Mouse (Mus musculus): ENCODE measurements around the gene Olfr520. TPM values are rescaled to one million over a fixed set of nuclear protein-coding genes. Genes with fewer than 3 reads are reported as not detected.
"Not testable (repeated sequence)": the region's sequence is repeated elsewhere in the genome, so short reads cannot be mapped to it uniquely, and the experiment has no call there.

Gene Olfr520
- polyA plus RNA-seq (2012; rRNA removed): not detected in 2 replicates

DNA sequence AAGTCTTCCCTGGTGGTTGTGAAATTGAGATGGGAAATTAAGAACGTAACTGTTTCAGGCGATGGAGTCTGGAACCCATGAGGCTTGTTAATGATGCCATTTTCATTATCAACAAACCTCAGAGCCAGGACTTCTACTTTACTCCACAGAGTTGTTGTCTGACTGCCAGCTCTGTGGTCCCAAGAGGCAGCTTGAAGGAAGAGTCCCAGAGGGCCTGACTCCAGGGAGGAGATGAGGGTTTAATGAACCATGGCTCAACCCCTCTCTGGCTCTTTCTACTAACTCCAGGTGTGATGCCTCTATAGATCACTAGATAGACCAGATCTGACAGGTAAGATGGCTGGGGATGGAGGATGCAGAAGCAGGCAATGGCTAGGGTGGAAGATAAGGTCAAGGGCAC is at the start of gene Olfr520:
Gene Olfr520, plus strand, starts transcription at position 301 of the 400 bp plus-strand sequence.
- no peak within 1 kb of the TSS for H3K27ac ChIP-seq (ENCODE audit: insufficient read depth, low read length)
- TF ChIP-seq POLR2A (IDR thresholded peaks at IDR 0.05; ENCODE audit: borderline replicate concordance, insufficient read depth, low read length) (no peak), CTCF (IDR thresholded peaks at IDR 0.05; ENCODE audit: borderline replicate concordance, insufficient read depth, low read depth, low read length) (no peak)
- H3K4me1 ChIP-seq (ENCODE audit: control insufficient read depth, insufficient read depth, low read length): no peaks in the 10 kb centered on the region
- H3K27me3 ChIP-seq (ENCODE audit: control insufficient read depth, insufficient read depth, low read length): no peaks in the 10 kb centered on the region
- DNase-seq: no peak
- 90% methylated on average over 2 of the region's 2 CpGs for WGBS
- no peak within 1 kb of the TSS for H3K4me3 ChIP-seq (replicated peaks; ENCODE audit: insufficient read depth, low read depth, low read length)

DNA sequence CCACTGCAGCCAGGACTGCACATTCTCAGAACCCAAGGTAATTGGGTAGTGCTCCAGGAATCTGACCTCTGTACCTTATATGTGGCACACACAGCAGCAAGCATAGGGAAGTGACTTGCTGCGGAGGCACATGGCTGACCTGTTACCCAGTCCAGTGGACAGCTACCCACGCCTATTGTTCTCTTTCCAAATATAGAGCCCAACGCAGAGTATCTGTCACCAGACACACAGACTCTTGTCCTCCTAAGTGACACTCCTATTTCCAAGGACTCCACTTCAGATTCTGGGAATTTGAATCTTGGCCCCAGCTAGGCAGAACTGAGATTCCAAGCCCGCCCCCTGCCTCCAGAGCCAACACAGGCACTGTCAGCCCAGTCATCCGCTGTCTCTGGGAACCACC is 49.3 kb upstream of the Olfr520 start:
- 87% methylated on average over 5 of the region's 5 CpGs for WGBS
- no peak for DNase-seq
- no peak overlapping the region for H3K27ac ChIP-seq (ENCODE audit: insufficient read depth, low read length)
- TF ChIP-seq POLR2A (IDR thresholded peaks at IDR 0.05; ENCODE audit: borderline replicate concordance, insufficient read depth, low read length): no peak
- no peak for TF ChIP-seq CTCF (IDR thresholded peaks at IDR 0.05; ENCODE audit: borderline replicate concordance, insufficient read depth, low read depth, low read length)
- no peaks in the 10 kb centered on the region; the same call in 1 of the 2 replicates for H3K4me1 ChIP-seq (ENCODE audit: control insufficient read depth, insufficient read depth, low read length)
- no peak overlapping the region for H3K4me3 ChIP-seq (replicated peaks; ENCODE audit: insufficient read depth, low read depth, low read length)
- H3K27me3 ChIP-seq (ENCODE audit: control insufficient read depth, insufficient read depth, low read length): no peaks in the 10 kb centered on the region

DNA sequence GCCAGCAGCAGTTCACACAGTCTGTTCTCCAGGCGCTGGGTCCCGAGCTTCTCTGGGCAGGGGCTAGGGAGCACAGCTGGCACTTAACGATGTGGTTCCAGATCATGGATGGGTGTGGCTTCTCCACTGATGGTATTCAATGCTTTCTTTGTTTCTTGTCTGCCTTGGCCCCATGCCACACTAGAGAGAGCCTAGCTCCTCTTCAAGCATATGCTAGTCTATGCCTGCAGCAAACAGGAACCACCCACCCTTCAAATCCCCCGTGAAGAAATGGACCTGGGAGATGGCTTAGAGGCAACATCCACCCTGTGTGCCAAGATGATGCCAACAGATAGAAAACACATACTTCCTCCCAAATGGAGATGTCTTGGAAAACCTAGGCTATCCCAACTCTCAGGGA is 46.0 kb upstream of the Olfr520 start:
- DNase-seq: no peak
- Histone ChIP-seq H3K4me1 (ENCODE audit: control insufficient read depth, insufficient read depth, low read length) (no peaks in the 10 kb centered on the region; the same call in 1 of the 2 replicates), H3K27ac (ENCODE audit: insufficient read depth, low read length) (no peak overlapping the region), H3K4me3 (replicated peaks; ENCODE audit: insufficient read depth, low read depth, low read length) (no peak overlapping the region), H3K27me3 (ENCODE audit: control insufficient read depth, insufficient read depth, low read length) (no peaks in the 10 kb centered on the region)
- TF ChIP-seq CTCF (IDR thresholded peaks at IDR 0.05; ENCODE audit: borderline replicate concordance, insufficient read depth, low read depth, low read length) (no peak), POLR2A (IDR thresholded peaks at IDR 0.05; ENCODE audit: borderline replicate concordance, insufficient read depth, low read length) (no peak)
- WGBS: 33% methylated on average over 4 of the region's 4 CpGs

DNA sequence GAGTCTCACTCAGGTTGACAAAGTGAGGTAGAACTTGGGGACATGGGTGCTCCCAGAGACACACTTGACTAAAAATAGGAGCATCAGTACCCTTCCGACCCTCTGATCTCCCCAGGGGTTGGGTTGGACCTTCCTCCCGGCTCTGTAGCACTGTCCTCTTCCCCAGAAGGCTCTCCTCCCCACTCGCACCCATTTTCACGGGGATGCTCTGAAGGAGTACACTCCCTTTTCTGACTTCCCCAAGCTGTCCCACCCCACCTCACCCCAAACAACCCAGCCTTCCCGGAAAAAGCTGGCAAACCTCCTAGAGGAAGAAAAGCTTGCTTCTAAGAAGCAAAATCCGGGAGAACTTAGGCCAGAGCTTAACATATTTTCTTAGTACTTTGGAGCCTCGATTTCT is 39.3 kb upstream of the Olfr520 start:
- no peak for DNase-seq
- no peak for TF ChIP-seq POLR2A (IDR thresholded peaks at IDR 0.05; ENCODE audit: borderline replicate concordance, insufficient read depth, low read length)
- no peak for TF ChIP-seq CTCF (IDR thresholded peaks at IDR 0.05; ENCODE audit: borderline replicate concordance, insufficient read depth, low read depth, low read length)
- WGBS: 69% methylated on average over 7 of the region's 7 CpGs
- Histone ChIP-seq H3K27me3 (ENCODE audit: control insufficient read depth, insufficient read depth, low read length) (no peaks in the 10 kb centered on the region), H3K27ac (ENCODE audit: insufficient read depth, low read length) (no peak overlapping the region), H3K4me1 (ENCODE audit: control insufficient read depth, insufficient read depth, low read length) (no peaks in the 10 kb centered on the region; the same call in 1 of the 2 replicates), H3K4me3 (replicated peaks; ENCODE audit: insufficient read depth, low read depth, low read length) (no peak overlapping the region)

DNA sequence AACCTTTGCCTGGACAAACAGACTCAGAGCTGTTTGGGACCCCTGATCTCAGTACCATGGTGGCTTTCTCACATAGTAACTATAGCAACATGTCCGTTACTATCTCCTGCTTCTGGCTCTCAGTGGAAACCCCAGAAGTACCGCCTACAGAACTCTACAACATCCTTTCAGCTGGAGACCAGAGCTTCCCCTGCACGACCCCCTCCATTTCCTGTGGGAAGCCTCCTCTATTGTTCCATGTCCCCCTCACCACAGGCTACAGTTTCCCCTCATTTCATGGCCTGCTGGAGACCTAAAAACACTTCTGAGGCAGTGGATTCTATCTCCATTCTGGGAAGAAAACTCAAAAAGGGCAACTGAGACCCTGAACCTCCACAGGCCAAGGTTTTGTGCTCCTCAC is 37.7 kb upstream of the Olfr520 start:
- 42% methylated on average over 3 of the region's 3 CpGs for WGBS
- H3K27ac ChIP-seq (ENCODE audit: insufficient read depth, low read length): no peak overlapping the region
- TF ChIP-seq POLR2A (IDR thresholded peaks at IDR 0.05; ENCODE audit: borderline replicate concordance, insufficient read depth, low read length): no peak
- TF ChIP-seq CTCF (IDR thresholded peaks at IDR 0.05; ENCODE audit: borderline replicate concordance, insufficient read depth, low read depth, low read length): no peak

DNA sequence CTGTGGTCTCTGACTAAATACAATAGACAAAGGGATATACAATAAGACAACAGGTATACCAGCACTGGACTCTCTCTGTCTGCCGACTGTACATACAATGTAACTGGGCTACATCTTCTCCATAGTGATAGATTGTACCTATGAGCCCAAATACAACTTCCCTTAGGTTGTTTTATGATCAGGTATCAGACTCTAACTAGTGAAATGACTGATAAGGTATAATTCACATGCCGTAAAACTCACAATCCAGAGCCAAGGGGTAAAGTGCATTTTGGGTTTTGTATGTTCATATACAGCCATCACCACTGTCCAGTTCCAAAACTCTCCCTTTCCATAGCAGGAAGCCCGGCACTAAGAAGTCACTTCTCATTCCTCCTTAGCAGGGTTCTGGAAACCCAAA is 36.7 kb upstream of the Olfr520 start:
- peaks cover 7% of the 10 kb centered on the region for H3K4me1 ChIP-seq (ENCODE audit: control insufficient read depth, insufficient read depth, low read length)
- TF ChIP-seq CTCF (IDR thresholded peaks at IDR 0.05; ENCODE audit: borderline replicate concordance, insufficient read depth, low read depth, low read length): no peak
- no peak for TF ChIP-seq POLR2A (IDR thresholded peaks at IDR 0.05; ENCODE audit: borderline replicate concordance, insufficient read depth, low read length)
- no peaks in the 10 kb centered on the region for H3K27me3 ChIP-seq (ENCODE audit: control insufficient read depth, insufficient read depth, low read length)
- H3K27ac ChIP-seq (ENCODE audit: insufficient read depth, low read length): no peak overlapping the region
- DNase-seq: no peak
- 98% methylated on average over 3 of the region's 3 CpGs for WGBS
- H3K4me3 ChIP-seq (replicated peaks; ENCODE audit: insufficient read depth, low read depth, low read length): no peak overlapping the region

More for the DNA sequence above, 37.7 kb upstream of the Olfr520 start:
- no peak for DNase-seq
- H3K4me3 ChIP-seq (replicated peaks; ENCODE audit: insufficient read depth, low read depth, low read length): no peak overlapping the region
- H3K4me1 ChIP-seq (ENCODE audit: control insufficient read depth, insufficient read depth, low read length): no peaks in the 10 kb centered on the region
- no peaks in the 10 kb centered on the region for H3K27me3 ChIP-seq (ENCODE audit: control insufficient read depth, insufficient read depth, low read length)

DNA sequence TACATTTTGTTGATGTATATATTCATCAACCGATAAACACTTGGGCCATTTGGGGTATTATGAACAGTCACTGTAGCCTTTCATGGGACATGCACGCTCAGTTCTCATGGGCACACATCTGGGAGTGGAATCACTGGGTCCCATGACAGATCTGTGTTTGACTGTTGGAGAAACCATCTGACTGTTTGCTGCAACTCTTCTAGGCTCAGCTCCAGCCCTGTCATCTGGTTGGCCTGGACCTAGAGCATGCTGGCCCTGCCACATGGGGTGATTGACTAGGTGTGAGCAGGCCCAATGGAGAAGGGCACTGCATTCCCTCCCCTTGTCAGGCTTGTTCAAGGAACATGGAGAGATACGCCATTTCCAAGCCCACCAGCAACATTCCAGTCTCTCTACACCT is 36.1 kb upstream of the Olfr520 start:
- DNase-seq: no peak
- 91% methylated on average over 3 of the region's 3 CpGs for WGBS
- H3K27me3 ChIP-seq (ENCODE audit: control insufficient read depth, insufficient read depth, low read length): no peaks in the 10 kb centered on the region
- H3K27ac ChIP-seq (ENCODE audit: insufficient read depth, low read length): no peak overlapping the region; the same call in 1 of the 2 replicates
- H3K4me3 ChIP-seq (replicated peaks; ENCODE audit: insufficient read depth, low read depth, low read length): no peak overlapping the region
- peaks cover 10% of the 10 kb centered on the region for H3K4me1 ChIP-seq (ENCODE audit: control insufficient read depth, insufficient read depth, low read length)
- TF ChIP-seq POLR2A (IDR thresholded peaks at IDR 0.05; ENCODE audit: borderline replicate concordance, insufficient read depth, low read length) (no peak), CTCF (IDR thresholded peaks at IDR 0.05; ENCODE audit: borderline replicate concordance, insufficient read depth, low read depth, low read length) (no peak)

DNA sequence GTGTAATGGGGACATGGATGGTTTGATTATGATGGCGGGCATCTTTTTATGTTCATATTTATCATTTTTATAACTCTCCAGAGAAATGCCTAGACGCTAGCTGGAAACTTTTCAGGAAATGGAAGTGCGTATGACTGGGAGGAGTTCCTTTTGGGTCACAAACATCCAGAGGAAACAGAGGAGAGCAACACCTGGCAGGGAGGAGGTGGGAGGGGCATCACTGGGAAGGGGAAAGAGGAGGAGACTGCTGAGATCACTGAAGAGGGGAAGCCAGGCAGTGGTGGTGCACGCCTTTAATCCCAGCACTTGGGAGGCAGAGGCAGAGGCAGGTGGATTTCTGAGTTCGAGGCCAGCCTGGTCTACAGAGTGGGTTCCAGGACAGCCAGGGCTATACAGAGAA is 35.6 kb upstream of the Olfr520 start:
- H3K4me1 ChIP-seq (ENCODE audit: control insufficient read depth, insufficient read depth, low read length): peaks cover 15% of the 10 kb centered on the region
- not testable (repeated sequence) for H3K4me3 ChIP-seq (replicated peaks; ENCODE audit: insufficient read depth, low read depth, low read length); DNase-seq; H3K27me3 ChIP-seq (ENCODE audit: control insufficient read depth, insufficient read depth, low read length); H3K27ac ChIP-seq (ENCODE audit: insufficient read depth, low read length)
- 90% methylated on average over 5 of the region's 5 CpGs for WGBS

Measured in cerebellum, adult 2 months (tissue).